ENCODE assay signal across 16 mouse cellular contexts in the genomic region with DNA sequence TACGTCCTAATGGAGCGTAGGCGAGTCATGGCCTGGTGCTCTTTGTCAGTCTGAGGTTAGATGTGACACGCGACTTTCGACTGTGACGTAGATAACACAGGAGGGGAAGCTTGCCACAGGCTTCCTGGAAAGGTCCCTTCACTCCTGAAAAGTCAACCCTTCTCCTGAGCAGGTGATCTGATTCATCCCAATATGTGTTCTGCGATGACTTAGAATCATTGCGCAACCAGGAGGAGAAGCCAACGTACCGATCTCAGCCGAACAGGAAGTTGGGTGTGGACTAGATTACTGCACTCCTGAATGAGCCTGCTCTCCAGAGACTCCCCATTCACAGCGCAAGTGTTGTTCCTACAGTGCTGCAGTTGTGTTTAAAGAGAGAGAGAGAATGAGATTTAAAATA. TPM values are rescaled to one million over a fixed set of nuclear protein-coding genes. Genes with fewer than 3 reads are reported as not detected.
DNase-seq lines count a peak whose midpoint lies in the region; ATAC-seq and TF ChIP-seq lines count a peak whose summit lies in the region.
"Had no signal": no experiment of that assay in that cellular context is flagged by ENCODE, and none has a peak within 500 bp of the region (broad histone marks: within the 10 kb centered on the region; RNA-seq: fewer than 3 reads in every experiment).

No protein-coding gene starts in this region.

- no peaks in the 10 kb centered on the region for H3K79me3 ChIP-seq in C2C12 (ENCODE audit: low read depth)

- H3K4me3 ChIP-seq in heart, embryonic 10.5 days: no peak overlapping the region
- H3K4me3 ChIP-seq in C2C12 (ENCODE audit: insufficient read depth, poor library complexity, severe bottlenecking): no peak overlapping the region
- no peak overlapping the region for H3K4me3 ChIP-seq in hindbrain, embryonic 13.5 days
- no peak overlapping the region for H3K4me3 ChIP-seq in midbrain, embryonic 11.5 days (ENCODE audit: low read depth, low read length)
- H3K4me3 ChIP-seq: embryonic facial prominence, embryonic 13.5 days; heart, embryonic 15.5 days; hindbrain, embryonic 15.5 days; layer of hippocampus, adult 2 months; left cerebral cortex, adult 2 months; limb, embryonic 13.5 days had no signal

- H3K9ac ChIP-seq in hindbrain, embryonic 13.5 days: no peak overlapping the region
- H3K9ac ChIP-seq in midbrain, embryonic 11.5 days (ENCODE audit: low read length): no peak overlapping the region
- H3K9ac ChIP-seq: embryonic facial prominence, embryonic 13.5 days; heart, embryonic 15.5 days; hindbrain, embryonic 15.5 days; limb, embryonic 13.5 days; liver, postnatal 0 days had no signal

- DNase-seq in heart, embryonic 10.5 days (ENCODE audit: low spot score): peak; percentile 75
- DNase-seq in heart, postnatal 4 days: no peak
- peak; percentile 57 for DNase-seq in MEL-GATA-1-ER (ENCODE audit: extremely low read depth, low read depth)
- DNase-seq in midbrain, embryonic 11.5 days (ENCODE audit: low spot score, missing footprints): no peak
- no peak for DNase-seq in layer of hippocampus, adult 11-12 months (ENCODE audit: low spot score)
- DNase-seq: gastrocnemius, postnatal 14 days had no signal

- H3K36me3 ChIP-seq in heart, embryonic 10.5 days: no peaks in the 10 kb centered on the region
- no peaks in the 10 kb centered on the region for H3K36me3 ChIP-seq in C2C12 (ENCODE audit: control insufficient read depth, insufficient read depth)
- no peaks in the 10 kb centered on the region for H3K36me3 ChIP-seq in hindbrain, embryonic 13.5 days
- no peaks in the 10 kb centered on the region for H3K36me3 ChIP-seq in midbrain, embryonic 11.5 days (ENCODE audit: control insufficient read depth, insufficient read depth, low read length)
- H3K36me3 ChIP-seq: embryonic facial prominence, embryonic 13.5 days; heart, embryonic 15.5 days; hindbrain, embryonic 15.5 days; limb, embryonic 13.5 days had no signal

- H3K4me2 ChIP-seq in hindbrain, embryonic 13.5 days: no peak overlapping the region
- H3K4me2 ChIP-seq in midbrain, embryonic 11.5 days: no peak overlapping the region
- H3K4me2 ChIP-seq: embryonic facial prominence, embryonic 13.5 days; heart, embryonic 15.5 days; hindbrain, embryonic 15.5 days; limb, embryonic 13.5 days had no signal

- no peaks in the 10 kb centered on the region for H3K79me2 ChIP-seq in C2C12 (ENCODE audit: control insufficient read depth, insufficient read depth)

- peak; percentile 81 for ATAC-seq in megakaryocyte, adult 5-6 weeks (ENCODE audit: poor library complexity, severe bottlenecking)
- no peak for ATAC-seq in hindbrain, embryonic 13.5 days (ENCODE audit: low FRiP score)
- no peak for ATAC-seq in midbrain, embryonic 11.5 days (ENCODE audit: low FRiP score)

- TF ChIP-seq CTCF in C2C12 (IDR thresholded peaks at IDR 0.05; ENCODE audit: control insufficient read depth, insufficient read depth, insufficient read length): no peak

- no peaks in the 10 kb centered on the region; the same call in 1 of the 2 replicates for H3K27me3 ChIP-seq in heart, embryonic 10.5 days (ENCODE audit: insufficient read depth, poor library complexity, severe bottlenecking)
- peaks cover 4% of the 10 kb centered on the region for H3K27me3 ChIP-seq in C2C12 (ENCODE audit: control insufficient read depth, insufficient read depth, insufficient read length)
- no peaks in the 10 kb centered on the region for H3K27me3 ChIP-seq in hindbrain, embryonic 13.5 days
- H3K27me3 ChIP-seq in midbrain, embryonic 11.5 days (ENCODE audit: control insufficient read depth, insufficient read depth, low read length): no peaks in the 10 kb centered on the region
- H3K27me3 ChIP-seq: embryonic facial prominence, embryonic 13.5 days; heart, embryonic 15.5 days; hindbrain, embryonic 15.5 days; limb, embryonic 13.5 days had no signal

- WGBS in heart, embryonic 10.5 days: 72% methylated on average over 13 of the region's 13 CpGs
- WGBS in hindbrain, embryonic 13.5 days: 91% methylated on average over 13 of the region's 13 CpGs
- WGBS in midbrain, embryonic 11.5 days: 94% methylated on average over 13 of the region's 13 CpGs

- H3K4me1 ChIP-seq in heart, embryonic 10.5 days: peaks cover 34% of the 10 kb centered on the region
- H3K4me1 ChIP-seq in hindbrain, embryonic 13.5 days (replicated peaks): peaks cover 26% of the 10 kb centered on the region
- peaks cover 5% of the 10 kb centered on the region; the same call in 1 of the 2 replicates for H3K4me1 ChIP-seq in midbrain, embryonic 11.5 days (ENCODE audit: control insufficient read depth, insufficient read depth, low read length)

- H3K9me3 ChIP-seq in heart, embryonic 10.5 days: no peaks in the 10 kb centered on the region
- no peaks in the 10 kb centered on the region for H3K9me3 ChIP-seq in hindbrain, embryonic 13.5 days
- H3K9me3 ChIP-seq in midbrain, embryonic 11.5 days (ENCODE audit: control insufficient read depth, low read length): no peaks in the 10 kb centered on the region
- H3K9me3 ChIP-seq: embryonic facial prominence, embryonic 13.5 days; heart, embryonic 15.5 days; hindbrain, embryonic 15.5 days; limb, embryonic 13.5 days had no signal

- no peak overlapping the region for H3K27ac ChIP-seq in heart, embryonic 10.5 days
- H3K27ac ChIP-seq in hindbrain, embryonic 13.5 days: no peak overlapping the region
- H3K27ac ChIP-seq in midbrain, embryonic 11.5 days (ENCODE audit: low read depth, low read length): no peak overlapping the region
- H3K27ac ChIP-seq: embryonic facial prominence, embryonic 13.5 days; heart, embryonic 15.5 days; hindbrain, embryonic 15.5 days; layer of hippocampus, adult 2 months; left cerebral cortex, adult 2 months; limb, embryonic 13.5 days had no signal

- H3ac ChIP-seq in C2C12 (ENCODE audit: control insufficient read depth, insufficient read length, low read depth): no peak overlapping the region

TF ChIP-seq in C2C12, 6 proteins besides CTCF, POLR2A, EP300 and RAD21:
- TF ChIP-seq CEBPB (IDR thresholded peaks at IDR 0.05; ENCODE audit: low read depth): peak; percentile 76
- TF ChIP-seq MYOG (IDR thresholded peaks at IDR 0.05; ENCODE audit: control insufficient read depth, extremely low read depth, insufficient read length): no peak

RNA-seq across cellular contexts. Expression of a gene that starts 25.2 kb away (rescaled TPM):
- 3.1 and 3.4 TPM in 2 replicates for polyA plus RNA-seq in heart, embryonic 10.5 days (2016; fragmentation: Nextera tagmentation; extraction: Ambion mirVana)
- total RNA-seq in heart, postnatal 4 days (2021): 1 to 10 TPM; 1.5 to 2.0 TPM
- not detected for polyA plus RNA-seq in C2C12 (2012; fragmentation: generic; extraction: Trizol)
- total RNA-seq in megakaryocyte, adult 5-6 weeks (2015): 1.3 and 1.4 TPM in 2 replicates
- total RNA-seq in megakaryocyte, adult 5-6 weeks (2017): 0.48 and 0.85 TPM in 2 replicates
- 7.6 and 7.7 TPM in 2 replicates for polyA plus RNA-seq in hindbrain, embryonic 13.5 days (2015; fragmentation: Nextera tagmentation; extraction: Ambion mirVana)
- polyA plus RNA-seq in midbrain, embryonic 11.5 days (2014; fragmentation: Nextera tagmentation; extraction: Ambion mirVana): 3.8 and 5.4 TPM in 2 replicates

Comparison
In these comparisons a context has a peak if more than half of its experiments do, and no peak if none do; other contexts are left out.
1. DNase-seq: peak in heart, embryonic 10.5 days (single experiment) and MEL-GATA-1-ER (single experiment); none in heart, postnatal 4 days (single experiment), midbrain, embryonic 11.5 days (single experiment) and layer of hippocampus, adult 11-12 months (single experiment).